Mouse (Mus musculus): ENCODE measurements around the gene Inppl1. TPM values are rescaled to one million over a fixed set of nuclear protein-coding genes. Genes with fewer than 3 reads are reported as not detected.

Gene Inppl1
- total RNA-seq, 2 experiments from 2014 or later, result 12.4 to 52.7 TPM

GRCm38 (mm10) chr7:101847934-101848333 lies 9.9 kb upstream of the Inppl1 start:
- ATAC-seq (ENCODE audit: poor library complexity, severe bottlenecking), result peak; percentile 33; the same call in 1 of the 2 replicates

GRCm38 (mm10) chr7:101844186-101844585 lies 6.2 kb upstream of the Inppl1 start:
- ATAC-seq (ENCODE audit: poor library complexity, severe bottlenecking), result no peak

GRCm38 (mm10) chr7:101837154-101837605 lies 849 bp downstream of the Inppl1 start:
- no peak for ATAC-seq (ENCODE audit: poor library complexity, severe bottlenecking)

GRCm38 (mm10) chr7:101836271-101837153 lies 1.5 kb downstream of the Inppl1 start:
- ATAC-seq (ENCODE audit: poor library complexity, severe bottlenecking), result peak; percentile 46

- ATAC-seq (ENCODE audit: poor library complexity, severe bottlenecking), result no peak
Measured at GRCm38 (mm10) chr7:101835457-101836109, 2.4 kb downstream of the Inppl1 start.

GRCm38 (mm10) chr7:101834903-101835302 lies 3.1 kb downstream of the Inppl1 start:
- ATAC-seq (ENCODE audit: poor library complexity, severe bottlenecking), result no peak

GRCm38 (mm10) chr7:101833916-101834584 lies 4.0 kb downstream of the Inppl1 start:
- ATAC-seq (ENCODE audit: poor library complexity, severe bottlenecking), result no peak

- no peak for ATAC-seq (ENCODE audit: poor library complexity, severe bottlenecking)
Measured at GRCm38 (mm10) chr7:101833352-101833751, 4.7 kb downstream of the Inppl1 start.

- no peak for ATAC-seq (ENCODE audit: poor library complexity, severe bottlenecking)
Measured at GRCm38 (mm10) chr7:101832372-101832771, 5.7 kb downstream of the Inppl1 start.

- no peak for ATAC-seq (ENCODE audit: poor library complexity, severe bottlenecking)
Measured at GRCm38 (mm10) chr7:101831437-101831836, 6.6 kb downstream of the Inppl1 start.

- no peak for ATAC-seq (ENCODE audit: poor library complexity, severe bottlenecking)
Measured at GRCm38 (mm10) chr7:101830373-101830772, 7.7 kb downstream of the Inppl1 start.

GRCm38 (mm10) chr7:101823758-101824630 lies 14.0 kb downstream of the Inppl1 start:
- ATAC-seq (ENCODE audit: poor library complexity, severe bottlenecking), result no peak

- no peak for ATAC-seq (ENCODE audit: poor library complexity, severe bottlenecking)
Measured at GRCm38 (mm10) chr7:101822836-101823757, 14.9 kb downstream of the Inppl1 start.

GRCm38 (mm10) chr7:101821571-101822501 lies 16.2 kb downstream of the Inppl1 start:
- ATAC-seq (ENCODE audit: poor library complexity, severe bottlenecking), result peak; percentile 25

- ATAC-seq (ENCODE audit: poor library complexity, severe bottlenecking), result no peak
Measured at GRCm38 (mm10) chr7:101820295-101821030, 17.6 kb downstream of the Inppl1 start.

- no peak for ATAC-seq (ENCODE audit: poor library complexity, severe bottlenecking)
Measured at GRCm38 (mm10) chr7:101817861-101818401, 20.1 kb downstream of the Inppl1 start, which contains the start of gene Phox2a. Phox2a (plus strand) TSS chr7:101818313.

GRCm38 (mm10) chr7:101777053-101777452 lies 61.0 kb downstream of the Inppl1 start:
- ATAC-seq (ENCODE audit: poor library complexity, severe bottlenecking), result peak; percentile 69
